Mouse (Mus musculus) kidney, embryonic 14.5 days (tissue): ENCODE data around the gene Tnc. TPM values are rescaled to one million over a fixed set of nuclear protein-coding genes. Genes with fewer than 3 reads are reported as not detected.

Experiments
- ATAC-seq: fragments of 200-750 bp; cut with Nextera tagmentation; 2 replicates; pipeline ENCODE4 v1.8.0; 2017; ENCODE audit warnings: moderate number of reproducible peaks, mild to moderate bottlenecking, moderate TSS enrichment, moderate library complexity; ENCODE audit not compliant: low FRiP score, low TSS enrichment
- H3K27ac ChIP-seq: fragments of 300-500 bp; sonication (generic); 2 replicates; pipeline ENCODE4 v1.5.1; 2014; ENCODE audit warnings: low read depth, mild to moderate bottlenecking, low read length, moderate library complexity, mixed read lengths
- H3K27me3 ChIP-seq: fragments of 300-500 bp; sonication (generic); 2 replicates; pipeline ENCODE4 v1.6.1; 2014; ENCODE audit warnings: mild to moderate bottlenecking, low read length; ENCODE audit not compliant: control insufficient read depth, insufficient read depth
- H3K36me3 ChIP-seq: fragments of 300-500 bp; sonication (generic); 2 replicates; pipeline ENCODE4 v1.6.1; 2014; ENCODE audit warnings: low read length, mixed read lengths; ENCODE audit not compliant: control insufficient read depth, insufficient read depth
- H3K4me1 ChIP-seq: fragments of 300-500 bp; sonication (generic); 2 replicates; pipeline ENCODE4 v1.6.1; 2014; ENCODE audit warnings: low read length, mixed read lengths; ENCODE audit not compliant: control insufficient read depth, insufficient read depth
- H3K4me2 ChIP-seq: fragments of 300-500 bp; sonication (generic); replicated peaks from 2 replicates; pipeline ENCODE4 v1.6.1; 2014; ENCODE audit warnings: low read depth, mild to moderate bottlenecking, low read length
- H3K4me3 ChIP-seq: fragments of 300-500 bp; sonication (generic); 2 replicates; pipeline ENCODE4 v1.5.1; 2014; ENCODE audit warnings: mild to moderate bottlenecking, low read length
- H3K9ac ChIP-seq: fragments of 300-500 bp; sonication (generic); 2 replicates; pipeline ENCODE4 v1.6.1; 2014; ENCODE audit warnings: low read depth, mild to moderate bottlenecking, low read length, moderate library complexity
- H3K9me3 ChIP-seq: fragments of 300-500 bp; sonication (generic); 2 replicates; pipeline ENCODE4 v1.6.1; 2016; ENCODE audit warnings: low read length; ENCODE audit not compliant: control insufficient read depth
- WGBS: fragments of 180-500 bp; shearing (Covaris S2); extraction: QIAGEN DNeasy Blood & Tissue Kit; methylation state at CpG from one replicate; pipeline ENCODE4 v1.1.7; 2014; 5-methylcytosine and 5-hydroxymethylcytosine counted together
- polyA plus RNA-seq: library from polyadenylated mRNA; unstranded; fragments of >200 nt; fragmentation: Nextera tagmentation; extraction: Ambion mirVana; gene quantifications from 2 replicates; pipeline ENCODE4 v1.2.1, GENCODE M21; 2014

Tnc gene
- polyA plus RNA-seq, 1 experiment from 2014 or later, result 16.6 TPM

GRCm38 (mm10) chr4:64009936-64010335 lies 36.9 kb downstream of the Tnc start:
- no peak overlapping the region for H3K27ac ChIP-seq
- no peak for ATAC-seq

GRCm38 (mm10) chr4:64005198-64005597 lies 41.6 kb downstream of the Tnc start:
- H3K4me1 ChIP-seq, result no peaks in the 10 kb centered on the region
- no peaks in the 10 kb centered on the region for H3K27me3 ChIP-seq
- no peak overlapping the region for H3K27ac ChIP-seq
- H3K9ac ChIP-seq, result no peak overlapping the region
- H3K36me3 ChIP-seq, result peaks cover 3% of the 10 kb centered on the region; the same call in 1 of the 2 replicates
- 80% methylated on average over 4 of the region's 4 CpGs for WGBS
- H3K4me3 ChIP-seq, result no peak overlapping the region
- H3K4me2 ChIP-seq, result no peak overlapping the region
- no peak for ATAC-seq
- H3K9me3 ChIP-seq, result no peaks in the 10 kb centered on the region

More at GRCm38 (mm10) chr4:64009936-64010335, 36.9 kb downstream of the Tnc start:
- H3K4me3 ChIP-seq, result no peak overlapping the region
- H3K27me3 ChIP-seq, result no peaks in the 10 kb centered on the region
- no peaks in the 10 kb centered on the region for H3K4me1 ChIP-seq
- 90% methylated on average over 1 of the region's 1 CpGs for WGBS
- H3K9ac ChIP-seq, result no peak overlapping the region
- peaks cover 3% of the 10 kb centered on the region; the same call in 1 of the 2 replicates for H3K36me3 ChIP-seq
- no peak overlapping the region for H3K4me2 ChIP-seq
- H3K9me3 ChIP-seq, result no peaks in the 10 kb centered on the region

GRCm38 (mm10) chr4:64003677-64004076 lies 43.1 kb downstream of the Tnc start:
- 63% methylated on average over 3 of the region's 3 CpGs for WGBS
- ATAC-seq, result no peak
- Histone ChIP-seq H3K27me3 (no peaks in the 10 kb centered on the region), H3K9ac (no peak overlapping the region), H3K27ac (no peak overlapping the region), H3K4me3 (no peak overlapping the region), H3K9me3 (no peaks in the 10 kb centered on the region), H3K4me2 (no peak overlapping the region), H3K36me3 (peaks cover 3% of the 10 kb centered on the region; the same call in 1 of the 2 replicates), H3K4me1 (no peaks in the 10 kb centered on the region)

- H3K9me3 ChIP-seq, result no peaks in the 10 kb centered on the region
- H3K4me1 ChIP-seq, result no peaks in the 10 kb centered on the region
- no peak overlapping the region for H3K4me3 ChIP-seq
- no peak overlapping the region for H3K9ac ChIP-seq
- no peak overlapping the region for H3K4me2 ChIP-seq
- WGBS, result 87% methylated on average over 2 of the region's 2 CpGs
- no peak for ATAC-seq
- no peaks in the 10 kb centered on the region; the same call in 1 of the 2 replicates for H3K36me3 ChIP-seq
- no peaks in the 10 kb centered on the region for H3K27me3 ChIP-seq
- H3K27ac ChIP-seq, result no peak overlapping the region
Observed at GRCm38 (mm10) chr4:64002168-64002567, 44.6 kb downstream of the Tnc start.

GRCm38 (mm10) chr4:64000788-64001187 lies 46.0 kb downstream of the Tnc start:
- Histone ChIP-seq H3K27me3 (no peaks in the 10 kb centered on the region), H3K9me3 (no peaks in the 10 kb centered on the region)

GRCm38 (mm10) chr4:64000293-64000692 lies 46.5 kb downstream of the Tnc start:
- no peak overlapping the region for H3K4me3 ChIP-seq
- no peaks in the 10 kb centered on the region for H3K4me1 ChIP-seq
- H3K27me3 ChIP-seq, result no peaks in the 10 kb centered on the region
- no peak overlapping the region for H3K27ac ChIP-seq
- WGBS, result 62% methylated on average over 4 of the region's 4 CpGs
- no peaks in the 10 kb centered on the region; the same call in 1 of the 2 replicates for H3K36me3 ChIP-seq
- no peak overlapping the region for H3K4me2 ChIP-seq
- H3K9ac ChIP-seq, result no peak overlapping the region
- no peak for ATAC-seq
- no peaks in the 10 kb centered on the region for H3K9me3 ChIP-seq

More at GRCm38 (mm10) chr4:64000788-64001187, 46.0 kb downstream of the Tnc start:
- Histone ChIP-seq H3K4me2 (no peak overlapping the region), H3K9ac (no peak overlapping the region), H3K36me3 (no peaks in the 10 kb centered on the region; the same call in 1 of the 2 replicates), H3K27ac (no peak overlapping the region), H3K4me3 (no peak overlapping the region), H3K4me1 (no peaks in the 10 kb centered on the region)
- 57% methylated on average over 3 of the region's 3 CpGs for WGBS
- ATAC-seq, result peak; percentile 43; the same call in 1 of the 2 replicates

GRCm38 (mm10) chr4:63993462-63994113 lies 53.2 kb downstream of the Tnc start:
- Histone ChIP-seq H3K27ac (no peak overlapping the region), H3K4me2 (no peak overlapping the region), H3K9ac (no peak overlapping the region), H3K36me3 (no peaks in the 10 kb centered on the region), H3K4me1 (no peaks in the 10 kb centered on the region), H3K9me3 (no peaks in the 10 kb centered on the region), H3K4me3 (no peak overlapping the region), H3K27me3 (no peaks in the 10 kb centered on the region)
- 61% methylated on average over 2 of the region's 2 CpGs for WGBS
- no peak for ATAC-seq

GRCm38 (mm10) chr4:63990216-63990615 lies 56.6 kb downstream of the Tnc start:
- Histone ChIP-seq H3K4me3 (no peak overlapping the region), H3K9me3 (no peaks in the 10 kb centered on the region), H3K36me3 (no peaks in the 10 kb centered on the region), H3K27ac (no peak overlapping the region), H3K4me2 (no peak overlapping the region), H3K4me1 (0 out of 2 replicates have a peak, but pooled peaks cover 3% of the 10 kb centered on the region), H3K27me3 (no peaks in the 10 kb centered on the region), H3K9ac (no peak overlapping the region)
- WGBS, result 89% methylated on average over 1 of the region's 1 CpGs
- no peak for ATAC-seq

- no peaks in the 10 kb centered on the region for H3K27me3 ChIP-seq
- no peak for ATAC-seq
- H3K36me3 ChIP-seq, result no peaks in the 10 kb centered on the region
- H3K9me3 ChIP-seq, result no peaks in the 10 kb centered on the region
- H3K4me2 ChIP-seq, result no peak overlapping the region
- WGBS, result 90% methylated on average over 5 of the region's 5 CpGs
- H3K4me1 ChIP-seq, result 0 out of 2 replicates have a peak, but pooled peaks cover 3% of the 10 kb centered on the region
- H3K27ac ChIP-seq, result no peak overlapping the region
- H3K9ac ChIP-seq, result no peak overlapping the region
- H3K4me3 ChIP-seq, result no peak overlapping the region
Observed at GRCm38 (mm10) chr4:63988090-63988489, 58.7 kb downstream of the Tnc start.
